Mouse (Mus musculus) lung, embryonic 16.5 days (tissue): ENCODE measurements around the gene Ldlr. TPM values are rescaled to one million over a fixed set of nuclear protein-coding genes. Genes with fewer than 3 reads are reported as not detected.

Experiments
- ATAC-seq: fragments of 200-750 bp; cut with Nextera tagmentation; 2 replicates; pipeline ENCODE4 v1.8.0; 2017; ENCODE audit warnings: low read depth, mild to moderate bottlenecking, moderate library complexity
- H3K27ac ChIP-seq: fragments of 300-500 bp; sonication (generic); 2 replicates; pipeline ENCODE4 v1.5.1; 2014; ENCODE audit warnings: mild to moderate bottlenecking, control low read depth, low read length
- H3K27me3 ChIP-seq: fragments of 300-500 bp; sonication (generic); 2 replicates; pipeline ENCODE4 v1.6.1; 2014; ENCODE audit warnings: low read depth, low read length, mixed read lengths; ENCODE audit not compliant: control insufficient read depth, insufficient read depth
- H3K36me3 ChIP-seq: fragments of 300-500 bp; sonication (generic); 2 replicates; pipeline ENCODE4 v1.6.1; 2014; ENCODE audit warnings: low read length; ENCODE audit not compliant: control insufficient read depth, insufficient read depth
- H3K4me1 ChIP-seq: fragments of 300-500 bp; sonication (generic); replicated peaks from 2 replicates; pipeline ENCODE4 v1.6.1; 2014; ENCODE audit warnings: low read length, mixed read lengths; ENCODE audit not compliant: control insufficient read depth, insufficient read depth
- H3K4me2 ChIP-seq: fragments of 300-500 bp; sonication (generic); 2 replicates; pipeline ENCODE4 v1.6.1; 2014; ENCODE audit warnings: low read depth, low read length, control low read depth
- H3K4me3 ChIP-seq: fragments of 300-500 bp; sonication (generic); 2 replicates; pipeline ENCODE4 v1.5.1; 2014; ENCODE audit warnings: mild to moderate bottlenecking, low read length, control low read depth
- H3K9ac ChIP-seq: fragments of 300-500 bp; sonication (generic); 2 replicates; pipeline ENCODE4 v1.6.1; 2014; ENCODE audit warnings: low read length, control low read depth
- H3K9me3 ChIP-seq: fragments of 300-500 bp; sonication (generic); 2 replicates; pipeline ENCODE4 v1.6.1; 2016; ENCODE audit warnings: low read length; ENCODE audit not compliant: control insufficient read depth
- WGBS: fragments of 180-500 bp; shearing (Covaris S2); extraction: QIAGEN DNeasy Blood & Tissue Kit; methylation state at CpG from one replicate; pipeline ENCODE4 v1.1.7; 2014; 5-methylcytosine and 5-hydroxymethylcytosine counted together
- polyA plus RNA-seq: library from polyadenylated mRNA; unstranded; fragments of >200 nt; fragmentation: Nextera tagmentation; extraction: Ambion mirVana; gene quantifications from 2 replicates; pipeline ENCODE4 v1.2.1, GENCODE M21; 2015

Gene Ldlr
- polyA plus RNA-seq, 1 experiment from 2014 or later: 36.0 TPM

GRCm38 (mm10) chr9:21797921-21798344 lies 74.7 kb downstream of the Ldlr start:
- peak; percentile 81 for ATAC-seq
- 0% methylated on average over 22 of the region's 26 CpGs for WGBS
- Histone ChIP-seq H3K27ac (peak overlapping the region; percentile 99), H3K27me3 (no peaks in the 10 kb centered on the region), H3K4me1 (peaks cover 34% of the 10 kb centered on the region), H3K9me3 (no peaks in the 10 kb centered on the region), H3K36me3 (peaks cover 40% of the 10 kb centered on the region), H3K4me2 (peak overlapping the region; percentile 73), H3K9ac (peak overlapping the region; percentile 98), H3K4me3 (peak overlapping the region; percentile 99)

DNA sequence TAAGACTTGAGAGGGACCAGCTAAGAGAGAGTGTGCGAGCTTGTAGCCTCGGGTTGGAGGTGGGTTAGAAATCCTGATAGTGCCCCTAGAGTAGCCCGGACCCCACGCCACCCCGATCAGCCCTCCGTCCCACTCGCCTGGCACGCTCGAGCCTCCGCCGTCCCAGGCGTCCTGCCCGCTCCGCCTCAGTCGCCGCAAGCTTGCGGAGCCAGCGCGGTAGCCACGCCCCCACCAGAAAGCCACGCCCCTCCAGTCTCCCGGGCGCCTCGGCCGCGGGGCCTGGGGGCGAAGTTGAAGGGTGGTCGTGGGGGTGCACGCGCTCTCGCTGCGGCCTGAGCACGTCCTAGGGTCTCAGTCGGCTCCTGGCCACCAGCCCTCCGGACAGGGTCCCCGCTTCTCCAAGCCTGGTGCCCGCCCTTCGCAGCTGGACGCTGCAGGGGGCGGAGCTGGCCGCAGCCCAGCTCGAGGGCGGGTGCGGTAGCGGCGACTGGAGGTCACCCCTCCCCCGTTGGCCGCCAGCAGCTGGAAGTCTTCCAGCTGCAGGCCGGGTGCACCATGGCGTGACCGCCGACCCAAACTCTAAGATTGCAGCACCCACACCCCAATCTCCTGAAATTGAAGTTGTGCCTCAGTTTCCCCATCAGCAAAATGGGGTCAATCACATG lies 75.2 kb downstream of the Ldlr start, which contains the start of gene Kank2:
Gene Kank2 (minus strand): TSS at position 400 of the 665 bp plus-strand sequence.
- peak within 1 kb of the TSS; percentile 73 for H3K4me2 ChIP-seq
- H3K4me1 ChIP-seq: peaks cover 30% of the 10 kb centered on the region
- under 1% methylated on average over 40 of the region's 52 CpGs for WGBS
- peak within 1 kb of the TSS; percentile 99 for H3K27ac ChIP-seq
- no peaks in the 10 kb centered on the region for H3K27me3 ChIP-seq
- ATAC-seq: peak; percentile 86
- H3K36me3 ChIP-seq: peaks cover 38% of the 10 kb centered on the region
- peak within 1 kb of the TSS; percentile 98 for H3K9ac ChIP-seq
- peak within 1 kb of the TSS; percentile 99 for H3K4me3 ChIP-seq
- H3K9me3 ChIP-seq: no peaks in the 10 kb centered on the region

DNA sequence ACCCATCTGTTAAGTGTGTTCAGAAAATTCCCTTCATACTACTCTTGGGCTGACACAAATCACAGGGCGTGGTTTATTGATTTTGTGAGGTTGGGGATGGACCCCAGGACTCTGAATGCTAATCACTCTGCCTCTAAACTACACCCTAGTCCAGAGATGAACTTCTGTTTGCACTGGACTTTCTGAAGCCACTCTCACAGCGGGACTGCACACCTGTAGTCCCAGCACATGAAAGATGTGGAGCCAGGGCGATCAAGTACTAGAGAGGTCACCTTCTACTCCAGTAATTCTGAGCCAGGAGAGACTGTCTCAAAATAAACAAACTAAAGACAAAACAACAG lies 75.7 kb downstream of the Ldlr start:
- H3K4me3 ChIP-seq: peak overlapping the region; percentile 99
- no peaks in the 10 kb centered on the region for H3K9me3 ChIP-seq
- peaks cover 34% of the 10 kb centered on the region for H3K4me1 ChIP-seq
- H3K9ac ChIP-seq: peak overlapping the region; percentile 98; the same call in 1 of the 2 replicates
- H3K4me2 ChIP-seq: peak overlapping the region; percentile 73
- H3K27me3 ChIP-seq: no peaks in the 10 kb centered on the region
- 34% methylated on average over 3 of the region's 3 CpGs for WGBS
- ATAC-seq: no peak
- peaks cover 33% of the 10 kb centered on the region for H3K36me3 ChIP-seq
- H3K27ac ChIP-seq: peak overlapping the region; percentile 99

Other genes with a start within 250 kb of the Ldlr start
- 115 and 118 TPM in 2 replicates for gene Tmed1, start 213.2 kb upstream of the Ldlr start, polyA plus RNA-seq
- gene AB124611, start 197.3 kb upstream of the Ldlr start, polyA plus RNA-seq: 3.9 and 4.0 TPM in 2 replicates
- 17.1 and 20.8 TPM in 2 replicates for gene Carm1, start 176.6 kb upstream of the Ldlr start, polyA plus RNA-seq
- 22.2 and 24.2 TPM in 2 replicates for gene Timm29, start 130.8 kb upstream of the Ldlr start, polyA plus RNA-seq
- 30.0 and 38.8 TPM in 2 replicates for gene Yipf2, start 130.7 kb upstream of the Ldlr start, polyA plus RNA-seq
- 68.3 and 74.0 TPM in 2 replicates for gene Smarca4, start 107.3 kb upstream of the Ldlr start, polyA plus RNA-seq
- 134 and 144 TPM in 2 replicates for gene Spc24, start 36.8 kb downstream of the Ldlr start, polyA plus RNA-seq
- 25.5 and 26.3 TPM in 2 replicates for gene Kank2, start 75.3 kb downstream of the Ldlr start, polyA plus RNA-seq
- gene Angptl8, start 112.0 kb downstream of the Ldlr start, polyA plus RNA-seq: 2.7 and 3.6 TPM in 2 replicates
- gene Dock6, start 129.2 kb downstream of the Ldlr start, polyA plus RNA-seq: 62.6 and 63.7 TPM in 2 replicates
- 20.9 and 23.5 TPM in 2 replicates for gene Rab3d, start 194.7 kb downstream of the Ldlr start, polyA plus RNA-seq
- 5.9 and 6.4 TPM in 2 replicates for gene Ccdc159, start 204.0 kb downstream of the Ldlr start, polyA plus RNA-seq
- 58.8 and 65.3 TPM in 2 replicates for gene Tmem205, start 204.1 kb downstream of the Ldlr start, polyA plus RNA-seq
- gene Plppr2, start 213.6 kb downstream of the Ldlr start, polyA plus RNA-seq: 7.7 and 8.2 TPM in 2 replicates
- gene Swsap1, start 232.3 kb downstream of the Ldlr start, polyA plus RNA-seq: 5.4 and 6.2 TPM in 2 replicates
- 7.5 and 10.3 TPM in 2 replicates for gene Epor, start 240.0 kb downstream of the Ldlr start, polyA plus RNA-seq